Comparison of ENCODE assay signal across 9 mouse cellular contexts in the genomic region with DNA sequence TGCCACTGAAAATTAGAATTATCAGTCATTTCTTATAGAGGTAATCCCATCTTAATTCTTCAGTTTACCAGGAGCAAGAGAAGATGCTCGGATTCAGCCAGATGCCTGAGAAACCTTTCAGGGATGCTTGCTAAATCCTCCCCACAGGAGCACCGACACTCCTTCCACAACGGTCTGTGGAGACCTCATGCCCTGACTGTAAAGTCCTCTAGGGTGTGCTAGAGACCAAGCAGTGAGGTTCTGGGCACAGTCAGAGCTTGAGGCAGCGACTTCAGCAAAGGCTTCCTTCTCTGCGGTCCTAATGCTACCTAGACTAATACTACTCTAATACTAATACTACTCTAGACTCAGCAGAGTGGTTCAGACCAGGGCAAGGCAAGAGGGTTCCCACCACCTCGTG. TPM values are rescaled to one million over a fixed set of nuclear protein-coding genes. Genes with fewer than 3 reads are reported as not detected.
DNase-seq lines count a peak whose midpoint lies in the region; ATAC-seq and TF ChIP-seq lines count a peak whose summit lies in the region.
"Had no signal": no experiment of that assay in that cellular context is flagged by ENCODE, and none has a peak within 500 bp of the region (broad histone marks: within the 10 kb centered on the region; RNA-seq: fewer than 3 reads in every experiment).

No protein-coding gene starts in this region.

- no peaks in the 10 kb centered on the region for H3K36me3 ChIP-seq in embryonic facial prominence, embryonic 10.5 days (replicated peaks)
- no peaks in the 10 kb centered on the region for H3K36me3 ChIP-seq in hindbrain, embryonic 10.5 days
- H3K36me3 ChIP-seq in small intestine, adult 2 months (ENCODE audit: control insufficient read depth, insufficient read depth, low read length) = peaks cover 2% of the 10 kb centered on the region

- H3K4me1 ChIP-seq in embryonic facial prominence, embryonic 10.5 days = no peaks in the 10 kb centered on the region
- H3K4me1 ChIP-seq in hindbrain, embryonic 10.5 days (replicated peaks) = no peaks in the 10 kb centered on the region
- H3K4me1 ChIP-seq in small intestine, adult 2 months (ENCODE audit: control insufficient read depth, insufficient read depth, insufficient read length, low read length) = no peaks in the 10 kb centered on the region

- peak; percentile 79 for TF ChIP-seq CTCF in gastrocnemius, adult 2 months (IDR thresholded peaks at IDR 0.05)
- peak; percentile 73; the same call in 1 of the 2 replicates for TF ChIP-seq CTCF in small intestine, adult 2 months (IDR thresholded peaks at IDR 0.05; ENCODE audit: extremely low read depth, insufficient read length, insufficient replicate concordance, low read depth, low read length)

- DNase-seq in gastrocnemius, adult 2 months = peak; percentile 36
- no peak for DNase-seq in gastrocnemius, postnatal 36 days
- peak; percentile 64 for DNase-seq in adrenal gland, adult 2 months
- DNase-seq in embryonic facial prominence, embryonic 10.5 days (ENCODE audit: low spot score) = peak; percentile 29
- peak; percentile 27 for DNase-seq in hindbrain, embryonic 10.5 days (ENCODE audit: low spot score)
- peak; percentile 38 for DNase-seq in layer of hippocampus, adult 9-10 months (ENCODE audit: low spot score)

- H3K4me3 ChIP-seq in gastrocnemius, adult 2 months = no peak overlapping the region
- no peak overlapping the region for H3K4me3 ChIP-seq in embryonic facial prominence, embryonic 10.5 days
- no peak overlapping the region for H3K4me3 ChIP-seq in hindbrain, embryonic 10.5 days
- no peak overlapping the region for H3K4me3 ChIP-seq in small intestine, adult 2 months (ENCODE audit: low read depth, low read length)

- intact Hi-C loops in gastrocnemius, adult 2 months (cut with DNase I) = loop anchor here (5.0 kb wide), 2 partner anchors 175 to 385 kb away; a partner anchor contains a TSS
- intact Hi-C loops in gastrocnemius, postnatal 36 days (cut with DNase I) = no loop called here

- no peak for TF ChIP-seq POLR2A in small intestine, adult 2 months (IDR thresholded peaks at IDR 0.05; ENCODE audit: low read depth, low read length)

- WGBS in embryonic facial prominence, embryonic 10.5 days = 22% methylated on average over 6 of the region's 6 CpGs
- 30% methylated on average over 6 of the region's 6 CpGs for WGBS in hindbrain, embryonic 10.5 days
- 22% methylated on average over 6 of the region's 6 CpGs for WGBS in small intestine, adult 2 months

- no peaks in the 10 kb centered on the region for H3K27me3 ChIP-seq in embryonic facial prominence, embryonic 10.5 days (replicated peaks; ENCODE audit: low read depth, poor library complexity, severe bottlenecking)
- H3K27me3 ChIP-seq in hindbrain, embryonic 10.5 days (ENCODE audit: insufficient read depth, poor library complexity, severe bottlenecking) = no peaks in the 10 kb centered on the region
- no peaks in the 10 kb centered on the region for H3K27me3 ChIP-seq in small intestine, adult 2 months (ENCODE audit: control insufficient read depth, insufficient read depth, low read length)

- H3K27ac ChIP-seq in gastrocnemius, adult 2 months = no peak overlapping the region
- H3K27ac ChIP-seq in embryonic facial prominence, embryonic 10.5 days (replicated peaks) = no peak overlapping the region
- no peak overlapping the region for H3K27ac ChIP-seq in hindbrain, embryonic 10.5 days
- H3K27ac ChIP-seq in small intestine, adult 2 months (ENCODE audit: insufficient read depth, low read depth, low read length) = no peak overlapping the region

- no peaks in the 10 kb centered on the region for H3K9me3 ChIP-seq in embryonic facial prominence, embryonic 10.5 days
- H3K9me3 ChIP-seq in hindbrain, embryonic 10.5 days = no peaks in the 10 kb centered on the region
- H3K9me3 ChIP-seq: G1E had no signal

- peak; percentile 83 for ATAC-seq in megakaryocyte-erythroid progenitor cell, adult 5-6 weeks (replicated peaks; ENCODE audit: low FRiP score, low TSS enrichment, poor library complexity, severe bottlenecking)

RNA-seq across cellular contexts. Expression of a gene that starts 22.6 kb away (rescaled TPM):
- total RNA-seq in gastrocnemius, adult 2 months (2021) = not detected
- total RNA-seq in gastrocnemius, postnatal 36 days (2021) = not detected
- not detected for total RNA-seq in adrenal gland, adult 2 months (2021)
- not detected in 2 replicates for polyA plus RNA-seq in adrenal gland, adult 2 months (2012; rRNA removed)
- not detected in 2 replicates for polyA plus RNA-seq in embryonic facial prominence, embryonic 10.5 days (2016; fragmentation: Nextera tagmentation; extraction: Ambion mirVana)
- polyA plus RNA-seq in hindbrain, embryonic 10.5 days (2016; fragmentation: Nextera tagmentation; extraction: Ambion mirVana) = not detected in 2 replicates
- total RNA-seq in megakaryocyte-erythroid progenitor cell, adult 5-6 weeks (2014; fragmentation: Nextera tagmentation) = not detected in 2 replicates
- total RNA-seq in megakaryocyte-erythroid progenitor cell, adult 5-6 weeks (2017) = not detected in 2 replicates
- not detected in 2 replicates for polyA plus RNA-seq in small intestine, adult 2 months (2012; rRNA removed)
- total RNA-seq: G1E had no signal
- polyA plus RNA-seq: G1E had no signal

RNA-seq across cellular contexts. Expression of a gene that starts 33.7 kb away (rescaled TPM):
- not detected for total RNA-seq in gastrocnemius, adult 2 months (2021)
- not detected for total RNA-seq in gastrocnemius, postnatal 36 days (2021)
- not detected for total RNA-seq in adrenal gland, adult 2 months (2021)
- polyA plus RNA-seq in adrenal gland, adult 2 months (2012; rRNA removed) = not detected in 2 replicates
- not detected in 2 replicates for polyA plus RNA-seq in embryonic facial prominence, embryonic 10.5 days (2016; fragmentation: Nextera tagmentation; extraction: Ambion mirVana)
- not detected in 2 replicates for polyA plus RNA-seq in hindbrain, embryonic 10.5 days (2016; fragmentation: Nextera tagmentation; extraction: Ambion mirVana)
- not detected in 2 replicates for total RNA-seq in megakaryocyte-erythroid progenitor cell, adult 5-6 weeks (2014; fragmentation: Nextera tagmentation)
- not detected in 2 replicates for total RNA-seq in megakaryocyte-erythroid progenitor cell, adult 5-6 weeks (2017)
- not detected in 2 replicates for polyA plus RNA-seq in small intestine, adult 2 months (2012; rRNA removed)
- total RNA-seq: G1E had no signal
- polyA plus RNA-seq: G1E had no signal

RNA-seq across cellular contexts. Expression of a gene that starts 45.6 kb away (rescaled TPM):
- total RNA-seq in gastrocnemius, adult 2 months (2021) = not detected
- not detected for total RNA-seq in gastrocnemius, postnatal 36 days (2021)
- total RNA-seq in adrenal gland, adult 2 months (2021) = not detected
- not detected in 2 replicates for polyA plus RNA-seq in adrenal gland, adult 2 months (2012; rRNA removed)
- polyA plus RNA-seq in embryonic facial prominence, embryonic 10.5 days (2016; fragmentation: Nextera tagmentation; extraction: Ambion mirVana) = not detected in 2 replicates
- not detected in 2 replicates for polyA plus RNA-seq in hindbrain, embryonic 10.5 days (2016; fragmentation: Nextera tagmentation; extraction: Ambion mirVana)
- not detected in 2 replicates for total RNA-seq in megakaryocyte-erythroid progenitor cell, adult 5-6 weeks (2014; fragmentation: Nextera tagmentation)
- not detected in 2 replicates for total RNA-seq in megakaryocyte-erythroid progenitor cell, adult 5-6 weeks (2017)
- not detected in 2 replicates for polyA plus RNA-seq in small intestine, adult 2 months (2012; rRNA removed)
- total RNA-seq: G1E had no signal
- polyA plus RNA-seq: G1E had no signal

RNA-seq across cellular contexts. Expression of a gene that starts 54.0 kb away (rescaled TPM):
- not detected for total RNA-seq in gastrocnemius, adult 2 months (2021)
- not detected for total RNA-seq in gastrocnemius, postnatal 36 days (2021)
- not detected for total RNA-seq in adrenal gland, adult 2 months (2021)
- polyA plus RNA-seq in adrenal gland, adult 2 months (2012; rRNA removed) = not detected in 2 replicates
- not detected in 2 replicates for polyA plus RNA-seq in embryonic facial prominence, embryonic 10.5 days (2016; fragmentation: Nextera tagmentation; extraction: Ambion mirVana)
- polyA plus RNA-seq in hindbrain, embryonic 10.5 days (2016; fragmentation: Nextera tagmentation; extraction: Ambion mirVana) = not detected in 2 replicates
- not detected in 2 replicates for total RNA-seq in megakaryocyte-erythroid progenitor cell, adult 5-6 weeks (2014; fragmentation: Nextera tagmentation)
- not detected in 2 replicates for total RNA-seq in megakaryocyte-erythroid progenitor cell, adult 5-6 weeks (2017)
- not detected in 2 replicates for polyA plus RNA-seq in small intestine, adult 2 months (2012; rRNA removed)
- total RNA-seq: G1E had no signal
- polyA plus RNA-seq: G1E had no signal

RNA-seq across cellular contexts. Expression of a gene that starts 59.7 kb away (rescaled TPM):
- total RNA-seq in gastrocnemius, adult 2 months (2021) = not detected
- not detected for total RNA-seq in gastrocnemius, postnatal 36 days (2021)
- not detected for total RNA-seq in adrenal gland, adult 2 months (2021)
- polyA plus RNA-seq in adrenal gland, adult 2 months (2012; rRNA removed) = not detected in 2 replicates
- not detected in 2 replicates for polyA plus RNA-seq in embryonic facial prominence, embryonic 10.5 days (2016; fragmentation: Nextera tagmentation; extraction: Ambion mirVana)
- polyA plus RNA-seq in hindbrain, embryonic 10.5 days (2016; fragmentation: Nextera tagmentation; extraction: Ambion mirVana) = not detected in 2 replicates
- not detected in 2 replicates for total RNA-seq in megakaryocyte-erythroid progenitor cell, adult 5-6 weeks (2014; fragmentation: Nextera tagmentation)
- not detected in 2 replicates for total RNA-seq in megakaryocyte-erythroid progenitor cell, adult 5-6 weeks (2017)
- polyA plus RNA-seq in small intestine, adult 2 months (2012; rRNA removed) = not detected in 2 replicates
- polyA plus RNA-seq: G1E had no signal

Comparison
In these comparisons a context has a peak if more than half of its experiments do, and no peak if none do; other contexts are left out.
1. DNase-seq: peak in gastrocnemius, adult 2 months (single experiment), adrenal gland, adult 2 months (single experiment), embryonic facial prominence, embryonic 10.5 days (single experiment), hindbrain, embryonic 10.5 days (single experiment) and layer of hippocampus, adult 9-10 months (single experiment); none in gastrocnemius, postnatal 36 days (0 of 2).